Mouse (Mus musculus): ENCODE results near the gene Chl1. TPM values are rescaled to one million over a fixed set of nuclear protein-coding genes. Genes with fewer than 3 reads are reported as not detected.

Gene Chl1
- total and polyA plus RNA-seq, 3 experiments, result 0.11 TPM; not detected in 2

DNA sequence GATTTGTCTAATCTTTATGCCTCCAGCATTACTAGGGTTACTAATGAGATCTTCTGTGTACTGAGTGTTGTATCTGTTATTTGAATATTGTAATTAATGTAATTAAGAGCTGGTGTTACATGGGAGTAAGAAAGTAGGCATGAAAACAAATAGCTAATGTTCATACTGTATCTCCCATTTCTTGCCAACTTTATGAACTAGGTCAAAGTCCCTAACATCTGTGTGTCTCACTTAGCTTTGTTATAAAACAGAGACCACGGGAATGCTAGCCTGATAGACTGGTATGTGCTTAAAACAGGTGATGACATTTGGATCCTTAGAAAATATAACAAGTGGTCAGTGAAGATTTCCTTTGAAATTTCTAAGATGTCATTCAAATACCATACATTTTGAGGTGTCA lies 75.7 kb downstream of the Chl1 start:
- no peaks in the 10 kb centered on the region for H3K36me3 ChIP-seq (replicated peaks)
- no peak overlapping the region for H3K4me3 ChIP-seq (ENCODE audit: low read depth, low read length)
- TF ChIP-seq TAL1 (conservative IDR thresholded peaks at IDR 0.05; ENCODE audit: low read depth, low read length) (no peak), GATA2 (IDR thresholded peaks at IDR 0.05; ENCODE audit: borderline replicate concordance, low read depth, low read length) (no peak), GATA1 (IDR thresholded peaks at IDR 0.05; ENCODE audit: borderline replicate concordance, low read length) (no peak), CTCF (IDR thresholded peaks at IDR 0.05; ENCODE audit: low read depth, low read length) (no peak), POLR2AphosphoS5 (IDR thresholded peaks at IDR 0.05; ENCODE audit: insufficient replicate concordance, low read depth, low read length) (no peak)
- no peak for DNase-seq (ENCODE audit: low spot score)
- no peaks in the 10 kb centered on the region for H3K9me3 ChIP-seq (replicated peaks)
- ATAC-seq (ENCODE audit: extremely low read depth, insufficient number of reproducible peaks, low FRiP score, poor library complexity, severe bottlenecking), result no peak
- H3K4me1 ChIP-seq (ENCODE audit: insufficient read depth, low read depth, low read length), result no peaks in the 10 kb centered on the region
- H3K27me3 ChIP-seq (ENCODE audit: insufficient read depth, low read length), result no peaks in the 10 kb centered on the region

DNA sequence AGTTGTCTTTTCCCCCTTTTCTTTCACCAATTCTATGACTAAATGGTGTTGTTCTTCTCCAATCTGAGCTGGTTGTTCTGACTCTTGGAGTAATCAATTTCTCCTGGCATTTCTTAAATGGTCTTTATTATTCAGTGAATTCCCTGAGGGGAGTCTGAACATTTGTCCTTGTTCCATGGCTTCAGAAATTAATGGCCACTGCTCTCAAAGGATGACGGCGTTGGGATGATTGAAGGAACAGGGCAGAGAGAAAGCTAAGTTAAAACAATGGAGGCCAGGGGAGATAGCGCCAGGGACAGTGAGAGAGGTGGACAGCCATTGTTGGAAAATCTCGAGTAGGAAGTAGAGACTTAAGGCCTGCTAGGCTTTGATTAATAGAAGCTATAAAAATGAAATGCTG lies 91.7 kb downstream of the Chl1 start:
- no peak overlapping the region for H3K4me3 ChIP-seq (ENCODE audit: low read depth, low read length)
- DNase-seq (ENCODE audit: low spot score), result no peak
- no peaks in the 10 kb centered on the region for H3K36me3 ChIP-seq (replicated peaks)
- ATAC-seq (ENCODE audit: extremely low read depth, insufficient number of reproducible peaks, low FRiP score, poor library complexity, severe bottlenecking), result no peak
- H3K9me3 ChIP-seq (replicated peaks), result no peaks in the 10 kb centered on the region
- H3K4me1 ChIP-seq (ENCODE audit: insufficient read depth, low read depth, low read length), result no peaks in the 10 kb centered on the region
- TF ChIP-seq CTCF (IDR thresholded peaks at IDR 0.05; ENCODE audit: low read depth, low read length) (no peak), POLR2AphosphoS5 (IDR thresholded peaks at IDR 0.05; ENCODE audit: insufficient replicate concordance, low read depth, low read length) (no peak), GATA1 (IDR thresholded peaks at IDR 0.05; ENCODE audit: borderline replicate concordance, low read length) (no peak), TAL1 (conservative IDR thresholded peaks at IDR 0.05; ENCODE audit: low read depth, low read length) (no peak), GATA2 (IDR thresholded peaks at IDR 0.05; ENCODE audit: borderline replicate concordance, low read depth, low read length) (no peak)
- H3K27me3 ChIP-seq (ENCODE audit: insufficient read depth, low read length), result no peaks in the 10 kb centered on the region

DNA sequence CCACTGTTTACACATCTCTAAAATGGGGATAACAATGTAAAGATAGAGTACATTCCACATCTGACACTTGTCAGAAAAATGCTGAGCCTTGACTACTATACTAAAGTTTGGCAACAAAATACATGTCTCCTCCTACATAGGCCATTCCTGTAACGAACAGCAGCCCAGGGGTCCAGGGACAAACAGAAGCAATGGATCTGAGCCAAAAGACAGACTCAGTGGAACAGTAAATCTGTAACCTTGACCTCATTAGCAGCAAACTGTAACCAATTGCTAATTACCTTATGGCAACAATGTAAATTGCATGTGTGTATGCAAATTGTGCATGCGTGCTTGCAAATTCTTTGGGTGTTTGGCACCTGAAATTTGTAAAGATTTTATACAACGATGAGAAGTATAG lies 100.3 kb downstream of the Chl1 start:
- H3K4me3 ChIP-seq (ENCODE audit: low read depth, low read length), result no peak overlapping the region
- no peaks in the 10 kb centered on the region for H3K27me3 ChIP-seq (ENCODE audit: insufficient read depth, low read length)
- ATAC-seq (ENCODE audit: extremely low read depth, insufficient number of reproducible peaks, low FRiP score, poor library complexity, severe bottlenecking) (no peak), DNase-seq (ENCODE audit: low spot score) (no peak)
- TF ChIP-seq TAL1 (conservative IDR thresholded peaks at IDR 0.05; ENCODE audit: low read depth, low read length), result no peak
- no peak for TF ChIP-seq POLR2AphosphoS5 (IDR thresholded peaks at IDR 0.05; ENCODE audit: insufficient replicate concordance, low read depth, low read length)
- TF ChIP-seq CTCF (IDR thresholded peaks at IDR 0.05; ENCODE audit: low read depth, low read length), result no peak
- no peak for TF ChIP-seq GATA1 (IDR thresholded peaks at IDR 0.05; ENCODE audit: borderline replicate concordance, low read length)
- no peak for TF ChIP-seq GATA2 (IDR thresholded peaks at IDR 0.05; ENCODE audit: borderline replicate concordance, low read depth, low read length)
- H3K9me3 ChIP-seq (replicated peaks), result peaks cover 5% of the 10 kb centered on the region
- H3K36me3 ChIP-seq (replicated peaks), result no peaks in the 10 kb centered on the region
- H3K4me1 ChIP-seq (ENCODE audit: insufficient read depth, low read depth, low read length), result no peaks in the 10 kb centered on the region

DNA sequence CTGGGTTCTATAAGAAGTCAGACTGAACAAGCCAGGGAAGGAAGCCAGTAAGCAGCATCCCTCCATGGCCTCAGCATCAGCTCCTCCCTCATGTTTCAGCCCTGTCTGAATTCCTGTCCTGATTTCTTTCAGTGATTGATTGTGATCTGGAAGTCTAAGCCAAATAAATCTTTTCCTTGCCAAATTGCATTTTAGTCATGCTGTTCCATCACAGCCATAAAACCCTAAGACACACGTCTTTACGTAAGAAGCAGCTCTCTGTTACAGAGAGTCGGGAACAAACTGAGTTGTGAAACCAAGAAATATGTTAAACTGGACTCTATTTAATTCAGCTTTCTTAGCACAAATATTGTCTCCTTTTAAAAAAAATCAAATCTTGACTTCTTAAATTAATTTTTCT lies 102.2 kb downstream of the Chl1 start:
- no peak for ATAC-seq (ENCODE audit: extremely low read depth, insufficient number of reproducible peaks, low FRiP score, poor library complexity, severe bottlenecking)
- no peaks in the 10 kb centered on the region for H3K27me3 ChIP-seq (ENCODE audit: insufficient read depth, low read length)
- H3K36me3 ChIP-seq (replicated peaks), result no peaks in the 10 kb centered on the region
- H3K9me3 ChIP-seq (replicated peaks), result peaks cover 5% of the 10 kb centered on the region
- no peak for TF ChIP-seq TAL1 (conservative IDR thresholded peaks at IDR 0.05; ENCODE audit: low read depth, low read length)
- no peak for TF ChIP-seq GATA1 (IDR thresholded peaks at IDR 0.05; ENCODE audit: borderline replicate concordance, low read length)
- no peak for TF ChIP-seq GATA2 (IDR thresholded peaks at IDR 0.05; ENCODE audit: borderline replicate concordance, low read depth, low read length)
- TF ChIP-seq POLR2AphosphoS5 (IDR thresholded peaks at IDR 0.05; ENCODE audit: insufficient replicate concordance, low read depth, low read length), result no peak
- TF ChIP-seq CTCF (IDR thresholded peaks at IDR 0.05; ENCODE audit: low read depth, low read length), result no peak
- H3K4me1 ChIP-seq (ENCODE audit: insufficient read depth, low read depth, low read length), result no peaks in the 10 kb centered on the region
- H3K4me3 ChIP-seq (ENCODE audit: low read depth, low read length), result no peak overlapping the region
- no peak for DNase-seq (ENCODE audit: low spot score)

DNA sequence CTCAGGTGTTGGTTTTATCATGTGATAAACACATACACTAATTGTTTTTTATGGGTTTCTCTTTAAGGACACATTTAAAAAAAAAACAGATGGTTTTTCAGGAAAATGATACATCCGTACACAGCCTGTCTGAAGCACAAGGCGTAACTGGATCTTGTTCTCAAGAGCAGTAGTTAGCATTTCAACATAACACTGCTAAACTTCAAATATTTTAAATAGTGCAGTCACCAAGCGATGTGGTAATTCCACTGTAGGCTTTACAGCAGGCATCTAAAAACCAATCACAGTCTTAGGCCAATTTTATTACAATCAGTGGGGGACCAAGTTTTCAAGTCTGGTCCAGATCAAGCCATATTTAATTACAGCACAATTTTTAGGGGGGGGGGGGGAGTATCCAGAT lies 103.3 kb downstream of the Chl1 start:
- DNase-seq (ENCODE audit: low spot score), result no peak
- H3K4me3 ChIP-seq (ENCODE audit: low read depth, low read length), result no peak overlapping the region
- H3K4me1 ChIP-seq (ENCODE audit: insufficient read depth, low read depth, low read length), result no peaks in the 10 kb centered on the region
- H3K36me3 ChIP-seq (replicated peaks), result no peaks in the 10 kb centered on the region
- no peaks in the 10 kb centered on the region for H3K27me3 ChIP-seq (ENCODE audit: insufficient read depth, low read length)
- no peak for TF ChIP-seq GATA1 (IDR thresholded peaks at IDR 0.05; ENCODE audit: borderline replicate concordance, low read length)
- TF ChIP-seq GATA2 (IDR thresholded peaks at IDR 0.05; ENCODE audit: borderline replicate concordance, low read depth, low read length), result no peak
- no peak for TF ChIP-seq CTCF (IDR thresholded peaks at IDR 0.05; ENCODE audit: low read depth, low read length)
- no peak for TF ChIP-seq TAL1 (conservative IDR thresholded peaks at IDR 0.05; ENCODE audit: low read depth, low read length)
- TF ChIP-seq POLR2AphosphoS5 (IDR thresholded peaks at IDR 0.05; ENCODE audit: insufficient replicate concordance, low read depth, low read length), result no peak
- H3K9me3 ChIP-seq (replicated peaks), result peaks cover 5% of the 10 kb centered on the region
- no peak for ATAC-seq (ENCODE audit: extremely low read depth, insufficient number of reproducible peaks, low FRiP score, poor library complexity, severe bottlenecking)

DNA sequence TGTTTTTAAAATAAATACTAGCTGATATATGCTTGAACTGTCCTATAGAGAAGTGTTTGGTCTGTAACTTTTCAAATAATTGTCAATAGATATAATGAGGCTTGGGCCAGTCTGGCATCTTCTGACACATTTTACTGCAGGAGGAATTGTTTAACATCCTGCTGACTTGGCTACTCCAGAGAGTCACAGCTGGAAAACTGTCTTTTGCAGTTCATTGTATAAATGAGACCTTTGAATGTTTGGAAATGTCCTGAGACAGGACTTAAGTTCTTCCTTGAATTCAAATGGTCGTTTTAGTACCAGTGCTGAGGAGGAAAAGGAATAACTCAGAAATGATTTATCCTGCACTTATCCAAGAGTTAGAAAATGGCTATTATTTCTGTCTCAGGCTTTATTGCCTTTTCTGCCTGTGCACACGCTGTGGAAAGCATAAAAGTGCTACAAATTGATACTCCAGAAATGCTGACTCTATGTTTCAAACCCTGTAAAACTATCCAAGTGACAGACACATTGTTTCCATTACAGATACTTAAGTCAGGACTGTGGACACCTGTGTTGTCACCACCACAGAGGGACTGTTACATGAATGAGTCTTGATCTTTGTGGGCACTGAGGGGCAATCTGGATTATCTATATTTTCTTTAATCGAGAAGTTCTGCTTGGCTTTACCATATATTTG lies 105.7 kb downstream of the Chl1 start:
- Histone ChIP-seq H3K4me1 (ENCODE audit: insufficient read depth, low read depth, low read length) (no peaks in the 10 kb centered on the region), H3K9me3 (replicated peaks) (peaks cover 5% of the 10 kb centered on the region), H3K4me3 (ENCODE audit: low read depth, low read length) (no peak overlapping the region), H3K27me3 (ENCODE audit: insufficient read depth, low read length) (no peaks in the 10 kb centered on the region), H3K36me3 (replicated peaks) (no peaks in the 10 kb centered on the region)
- TF ChIP-seq POLR2AphosphoS5 (IDR thresholded peaks at IDR 0.05; ENCODE audit: insufficient replicate concordance, low read depth, low read length), result no peak
- no peak for TF ChIP-seq CTCF (IDR thresholded peaks at IDR 0.05; ENCODE audit: low read depth, low read length)
- TF ChIP-seq GATA2 (IDR thresholded peaks at IDR 0.05; ENCODE audit: borderline replicate concordance, low read depth, low read length), result no peak
- TF ChIP-seq GATA1 (IDR thresholded peaks at IDR 0.05; ENCODE audit: borderline replicate concordance, low read length), result no peak
- no peak for TF ChIP-seq TAL1 (conservative IDR thresholded peaks at IDR 0.05; ENCODE audit: low read depth, low read length)
- DNase-seq (ENCODE audit: low spot score) (no peak), ATAC-seq (ENCODE audit: extremely low read depth, insufficient number of reproducible peaks, low FRiP score, poor library complexity, severe bottlenecking) (no peak)

Data from G1E (cell line).